Mouse (Mus musculus) cerebellum, adult 11 months (tissue): ENCODE results near the gene Acadvl.

Source experiments
- DNase-seq: peaks from one replicate; pipeline ENCODE4 v3.0.0; 2022

Acadvl gene

DNA sequence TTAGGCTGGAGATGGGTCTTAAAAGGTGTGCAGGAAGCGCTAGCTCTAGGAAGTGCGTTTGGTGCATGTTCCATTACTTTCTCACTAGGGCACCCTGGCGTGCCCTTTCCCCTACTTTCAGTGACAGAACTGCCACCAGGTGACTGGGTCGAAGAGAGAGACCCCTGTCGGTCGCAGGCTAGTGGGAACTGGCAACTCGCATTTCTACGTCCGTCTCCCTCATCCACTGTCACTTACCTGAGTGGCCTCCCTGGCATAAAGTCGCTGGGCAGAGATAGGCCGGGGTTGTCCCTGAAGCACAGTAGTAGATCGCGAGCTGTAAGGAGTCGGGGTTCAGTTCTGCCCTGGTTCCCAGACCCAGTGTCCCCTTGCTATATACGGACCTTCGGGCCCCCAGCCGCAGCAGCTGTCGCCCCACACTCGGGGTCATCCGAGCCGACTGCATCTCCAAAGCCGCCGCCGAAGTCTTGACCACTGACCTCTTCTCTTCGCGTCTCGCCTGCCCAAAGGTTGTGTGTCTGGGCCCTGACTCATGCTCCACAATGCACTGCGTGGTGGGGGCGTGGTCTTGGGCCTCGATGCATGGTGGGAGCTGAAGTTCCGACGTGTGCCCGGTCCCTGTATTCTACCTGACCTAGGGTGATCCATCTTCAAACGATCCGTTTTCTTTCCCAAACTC is at the start of gene Acadvl:
Gene Acadvl, minus strand, starts transcription at position 532 of the 679 bp plus-strand sequence.
- peak; percentile 85 for DNase-seq

DNA sequence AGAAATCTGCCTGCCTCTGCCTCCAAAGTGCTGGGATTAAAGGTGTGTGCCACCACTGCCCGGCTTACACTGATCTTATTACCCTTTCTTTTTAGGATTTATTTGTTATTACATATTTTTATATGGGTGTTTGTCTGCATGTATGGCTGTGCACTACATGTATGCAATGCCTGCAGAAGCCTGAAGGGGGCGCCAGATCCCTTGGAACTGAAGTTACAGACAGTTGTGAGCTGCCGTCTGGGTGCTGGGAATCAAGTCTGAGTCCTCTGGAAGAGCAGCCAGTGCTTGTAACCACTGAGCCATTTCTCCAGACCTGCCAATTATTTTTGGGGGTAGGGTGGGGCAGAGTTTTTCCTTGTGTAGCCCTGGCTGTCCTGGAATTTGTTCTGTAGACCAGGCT is 47.8 kb upstream of the Acadvl start:
- no peak for DNase-seq

DNA sequence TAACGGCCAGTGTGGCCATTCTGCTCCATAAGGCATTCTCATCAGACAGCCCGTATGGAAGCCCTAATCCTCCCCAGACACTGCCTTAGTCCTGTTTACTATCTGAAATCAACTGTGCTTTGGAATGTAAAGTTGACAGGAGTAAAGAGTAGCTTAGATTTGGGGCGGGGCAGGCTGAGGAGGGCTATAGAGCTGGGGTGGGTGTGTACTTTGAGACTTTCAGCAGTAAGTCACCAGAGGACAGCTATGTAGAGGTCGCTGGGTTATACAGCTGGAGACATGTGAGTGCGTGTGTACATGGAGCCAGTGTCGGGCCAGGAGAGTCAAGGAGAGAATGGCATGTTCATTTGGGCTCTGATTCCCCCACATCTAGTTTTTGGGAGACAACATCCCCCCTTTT is 44.7 kb upstream of the Acadvl start:
- DNase-seq = no peak

DNA sequence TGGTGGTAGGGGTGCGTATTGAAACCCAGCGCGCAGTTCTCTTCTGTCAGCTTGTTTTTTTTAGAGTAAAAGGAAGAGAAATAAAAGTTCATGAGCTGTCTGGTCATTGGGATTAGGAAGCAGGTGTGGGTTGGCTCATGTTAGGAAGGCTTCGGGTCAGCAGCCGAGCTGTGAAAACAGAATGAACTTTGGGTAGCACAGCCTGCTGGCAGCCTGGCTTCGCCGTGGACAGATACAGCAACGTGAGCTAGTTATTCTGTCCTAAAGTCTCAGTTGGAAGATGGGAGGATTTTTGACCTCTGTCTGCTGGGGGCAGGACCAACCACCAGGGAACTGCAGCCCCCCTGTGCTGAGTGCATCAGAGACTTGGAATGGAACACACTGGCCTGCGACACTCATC is 42.6 kb upstream of the Acadvl start:
- no peak for DNase-seq

- peak; percentile 66 for DNase-seq
Measured at GRCm38 (mm10) chr11:70055618-70056214, 40.5 kb upstream of the Acadvl start.

- no peak for DNase-seq
Measured at GRCm38 (mm10) chr11:70053898-70054570, 38.8 kb upstream of the Acadvl start, which contains the start of gene Asgr1. Gene Asgr1, plus strand, starts transcription at chr11:70054085.

GRCm38 (mm10) chr11:70053156-70053555 is 37.9 kb upstream of the Acadvl start:
- no peak for DNase-seq

- no peak for DNase-seq
Measured at GRCm38 (mm10) chr11:70049816-70050215, 34.6 kb upstream of the Acadvl start.

DNA sequence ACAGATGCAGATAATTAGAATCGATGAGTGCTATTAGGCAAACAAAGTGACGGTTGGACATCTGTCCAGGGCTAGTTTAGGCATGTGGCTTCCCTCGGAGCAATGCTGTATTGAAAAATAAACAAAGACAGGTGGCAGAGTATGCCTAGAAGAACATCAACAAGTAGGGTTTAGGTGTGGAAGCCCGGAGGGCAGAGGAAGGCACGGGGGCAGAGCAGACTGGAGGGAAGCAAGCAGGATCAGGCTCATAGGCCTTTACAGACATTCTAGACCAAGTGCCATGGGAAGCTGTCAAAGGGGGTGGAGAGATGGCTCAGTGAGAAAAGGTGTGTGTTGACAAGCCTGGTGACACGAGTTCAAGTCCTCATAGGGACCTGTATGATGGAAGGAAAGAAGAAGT is 34.2 kb upstream of the Acadvl start:
- DNase-seq = no peak

GRCm38 (mm10) chr11:70045435-70045834 is 30.2 kb upstream of the Acadvl start:
- no peak for DNase-seq

- no peak for DNase-seq
Measured at GRCm38 (mm10) chr11:70043665-70044064, 28.5 kb upstream of the Acadvl start.

- DNase-seq = no peak
Measured at GRCm38 (mm10) chr11:70042309-70043085, 27.3 kb upstream of the Acadvl start.

DNA sequence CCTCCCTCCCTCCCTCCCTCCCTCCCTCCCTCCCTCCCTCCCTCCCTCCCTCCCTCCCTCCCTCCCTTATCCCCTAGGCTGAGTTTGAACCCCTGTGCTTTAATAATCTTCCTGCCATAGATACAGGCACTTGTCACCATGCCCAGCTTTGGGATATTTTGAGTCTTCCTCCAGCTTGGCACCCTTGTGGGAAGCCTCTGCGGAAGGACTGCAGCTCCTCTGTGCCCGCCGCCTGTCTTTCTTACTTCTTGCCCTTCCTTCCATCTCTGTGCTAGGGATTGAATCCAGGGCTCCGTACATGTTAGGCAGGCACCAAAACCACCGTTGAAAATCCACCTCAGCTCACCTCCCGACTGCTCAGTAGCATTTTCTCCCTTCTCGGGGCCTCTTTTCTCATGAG is 25.0 kb upstream of the Acadvl start:
- DNase-seq = no peak

- DNase-seq = no peak
Measured at GRCm38 (mm10) chr11:70039631-70040030, 24.4 kb upstream of the Acadvl start.

DNA sequence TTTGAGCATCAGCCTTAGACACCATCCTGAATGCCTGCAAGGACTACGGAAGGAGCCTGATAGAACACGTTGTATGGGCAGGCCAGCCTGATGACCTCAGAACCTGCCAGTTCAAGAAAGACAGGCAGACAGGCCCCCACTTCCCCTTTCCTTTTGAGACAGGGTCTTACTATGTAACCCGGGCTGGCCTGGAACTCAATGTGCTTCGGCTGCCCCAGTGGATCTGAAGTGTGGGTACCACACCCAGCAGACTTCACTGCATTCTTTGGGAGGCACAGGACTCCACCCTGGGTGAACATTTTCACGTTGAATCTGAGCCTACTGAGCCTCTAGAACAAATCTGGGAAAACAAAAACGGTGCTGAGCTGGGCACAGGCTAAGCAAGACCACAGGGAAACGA is 23.0 kb upstream of the Acadvl start:
- DNase-seq = no peak

DNA sequence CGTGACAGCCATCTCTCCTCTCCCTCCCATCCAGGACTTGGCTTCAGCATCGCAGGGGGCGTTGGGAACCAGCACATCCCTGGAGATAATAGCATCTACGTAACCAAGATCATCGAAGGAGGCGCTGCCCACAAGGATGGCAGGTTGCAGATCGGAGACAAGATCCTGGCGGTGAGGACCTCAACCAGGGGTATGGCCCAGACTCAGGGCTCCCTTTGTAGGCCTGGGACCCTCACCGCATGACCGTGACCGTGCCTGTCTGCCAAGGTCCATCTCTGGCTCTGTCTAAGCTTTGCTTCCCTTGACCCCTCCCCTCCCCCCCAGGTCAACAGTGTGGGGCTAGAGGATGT is 16.1 kb upstream of the Acadvl start:
- no peak for DNase-seq

DNA sequence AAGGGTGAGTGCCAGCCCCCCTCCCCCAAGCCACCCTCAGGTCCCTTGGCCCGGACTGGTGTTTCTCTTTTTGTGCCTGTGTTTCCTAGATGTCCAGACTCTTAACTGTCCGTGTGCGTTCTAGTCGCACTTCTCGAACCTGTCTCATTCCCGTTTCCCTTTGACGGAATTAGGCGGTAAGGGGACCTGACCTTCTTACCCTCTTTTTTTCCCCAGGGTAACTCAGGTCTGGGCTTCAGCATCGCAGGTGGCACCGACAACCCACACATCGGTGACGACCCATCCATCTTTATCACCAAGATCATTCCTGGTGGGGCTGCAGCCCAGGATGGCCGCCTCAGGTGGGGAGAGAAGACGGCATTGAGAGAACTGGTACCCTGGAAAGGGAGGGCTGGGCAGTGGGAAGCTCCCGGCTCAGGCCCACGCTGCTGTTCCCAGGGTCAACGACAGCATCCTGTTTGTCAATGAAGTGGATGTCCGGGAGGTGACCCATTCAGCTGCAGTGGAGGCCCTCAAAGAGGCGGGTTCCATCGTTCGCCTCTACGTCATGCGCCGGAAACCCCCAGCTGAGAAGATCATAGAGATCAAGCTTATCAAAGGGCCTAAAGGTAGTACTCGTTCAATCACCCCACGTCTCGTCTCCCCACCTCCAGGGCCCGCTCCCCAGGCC is 15.6 kb upstream of the Acadvl start:
- no peak for DNase-seq

DNA sequence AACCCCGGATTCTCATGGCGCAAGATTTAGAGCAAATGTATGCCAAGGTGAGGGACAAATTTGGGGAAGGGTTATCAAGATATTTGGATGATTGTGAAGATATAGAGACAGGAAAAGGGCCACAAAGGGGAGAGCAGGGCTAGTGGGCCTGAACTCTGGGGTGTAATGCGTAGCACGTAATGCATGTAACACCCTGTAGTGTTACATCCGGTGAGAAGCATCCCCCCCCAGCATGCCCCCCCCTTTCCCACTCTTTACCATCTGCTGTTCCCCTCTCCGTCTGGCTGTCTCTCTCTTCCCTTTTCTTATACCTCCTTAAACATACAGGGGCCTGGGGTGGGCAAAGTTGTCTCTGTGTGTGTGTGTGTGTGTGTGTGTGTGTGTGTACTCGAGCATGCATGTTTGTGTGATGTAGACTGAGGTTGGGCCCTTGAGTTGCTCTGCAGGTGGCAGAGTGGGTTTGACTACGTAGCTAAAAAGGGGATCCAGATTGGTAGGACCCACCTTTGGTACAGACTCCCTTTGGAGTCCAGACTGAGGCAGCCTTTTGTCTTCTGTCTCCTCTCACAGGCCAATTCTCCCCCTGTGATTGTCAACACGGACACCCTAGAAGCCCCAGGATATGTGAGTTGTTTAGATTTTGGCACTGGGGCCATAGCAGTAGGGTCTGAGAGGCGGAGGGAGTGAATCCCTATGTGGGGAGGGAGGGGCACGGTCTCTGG is 14.8 kb upstream of the Acadvl start:
- no peak for DNase-seq

DNA sequence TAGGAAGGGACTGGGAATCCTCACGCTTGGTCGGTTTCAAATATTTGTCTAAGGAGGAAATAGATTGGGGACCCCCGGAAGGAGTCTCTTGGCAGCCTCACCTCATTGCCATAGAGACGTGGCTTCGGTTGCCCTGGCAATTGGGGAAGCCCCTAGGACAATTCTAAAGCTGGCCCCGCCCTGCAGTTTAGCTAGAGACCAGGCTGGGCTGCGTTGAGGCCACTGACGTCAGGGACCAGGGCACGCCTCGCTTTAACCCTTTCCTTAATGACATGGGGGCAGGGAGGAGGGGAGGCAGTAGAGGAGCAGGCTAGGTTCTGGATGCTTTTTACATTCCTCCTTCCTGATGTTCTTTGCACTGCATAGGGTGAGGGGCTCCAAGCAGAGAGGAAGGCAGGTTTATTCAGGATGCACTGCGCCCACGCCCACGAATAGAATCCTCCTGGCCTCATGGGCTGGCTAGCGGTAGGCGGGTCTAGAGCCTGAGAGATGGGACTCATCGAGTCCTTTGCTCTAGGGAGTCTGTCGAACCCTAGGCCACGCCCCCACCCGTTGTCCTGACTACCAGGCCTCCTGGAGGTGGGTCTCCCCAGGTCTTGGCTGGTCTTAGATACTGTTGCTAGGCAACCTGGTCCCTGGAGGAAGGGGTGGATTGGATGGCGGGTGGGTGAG is 14.1 kb upstream of the Acadvl start:
- peak; percentile 64 for DNase-seq

DNA sequence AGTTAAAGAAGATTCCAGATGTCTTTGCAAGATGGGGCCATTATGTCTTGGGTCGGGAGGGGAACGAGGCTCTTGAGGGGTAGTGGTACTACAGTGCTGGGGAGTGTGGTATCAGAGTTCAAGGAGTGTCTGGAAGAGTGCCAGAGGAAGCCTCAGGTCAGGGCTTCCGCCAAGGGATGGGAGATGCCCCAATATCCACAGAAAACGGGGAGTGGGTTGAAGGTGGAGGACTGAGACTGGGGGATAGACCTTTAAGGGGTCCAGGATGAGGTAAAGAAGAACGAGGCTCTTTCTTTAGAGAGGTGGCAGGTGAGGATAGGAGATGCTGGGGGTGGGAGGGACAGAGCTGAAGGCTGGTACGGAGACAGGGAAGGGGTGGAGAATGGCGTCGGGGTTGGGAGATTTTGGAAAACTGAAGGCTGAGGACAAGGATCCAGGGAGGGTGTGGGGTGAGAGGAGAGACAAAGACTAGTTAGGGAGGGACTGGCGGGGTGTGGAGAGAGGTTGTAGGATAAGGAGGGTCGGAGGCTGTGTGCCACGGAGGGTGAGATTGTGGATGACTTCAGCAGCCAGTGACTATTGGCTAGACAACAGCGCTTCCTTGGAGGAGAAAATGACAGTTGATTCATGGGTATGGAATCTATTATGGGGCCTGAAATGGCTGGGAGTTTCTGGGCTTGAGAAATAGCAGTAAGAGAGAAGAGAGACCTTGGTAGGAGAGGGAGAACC is 13.4 kb upstream of the Acadvl start:
- no peak for DNase-seq

DNA sequence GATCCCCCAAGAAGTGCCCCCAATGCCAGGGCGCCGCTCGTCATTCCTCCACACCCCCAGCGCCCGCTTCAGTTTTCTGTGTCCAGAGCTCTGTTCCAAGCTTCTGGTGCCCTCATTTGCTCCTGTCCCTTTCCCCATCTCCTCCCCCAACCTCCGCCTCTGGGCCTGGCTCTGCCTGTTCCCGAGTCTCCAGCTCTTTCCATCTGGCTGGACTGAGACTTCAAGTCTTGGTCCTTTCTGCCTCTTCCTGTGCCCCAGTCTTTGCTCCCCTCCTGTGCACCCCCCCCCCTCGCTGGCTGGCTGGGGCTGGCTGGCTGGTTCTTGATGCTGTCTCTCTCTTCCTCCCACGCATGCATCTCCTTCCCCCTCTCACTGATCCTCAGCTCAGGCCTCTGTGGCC is 12.2 kb upstream of the Acadvl start:
- no peak for DNase-seq
